Mouse (Mus musculus) CH12.LX (cell line): ENCODE measurements at regions not wholly inside any gene's neighbourhood (a gene's known extent, or its start where the extent isn't known, plus 50 kb on each side); places are given as distances from the start of the nearest gene placed in this dataset.
A peak's percentile ranks its signal among the peaks of the same experiment; 100 is the strongest.

Experiments
- DNase-seq: peaks from one replicate; pipeline ENCODE4 v3.0.0-alpha.2; 2013; ENCODE audit errors: extremely low read depth
- H3K27ac ChIP-seq: 2 replicates; pipeline ENCODE4 v1.5.1; 2012; ENCODE audit warnings: low read depth, mild to moderate bottlenecking, control low read depth, moderate library complexity; ENCODE audit not compliant: insufficient read depth
- H3K27me3 ChIP-seq: replicated peaks from 2 replicates; pipeline ENCODE3; 2012; ENCODE audit warnings: inconsistent platforms
- H3K36me3 ChIP-seq, 2 experiments: replicated peaks in 1 of 2; 2 replicates each; pipeline versions ENCODE3 to v1.6.1; 2012; ENCODE audit warnings: inconsistent platforms in 1 of 2, low read length in 1 of 2, mild to moderate bottlenecking in 1 of 2, mixed read lengths in 1 of 2, moderate library complexity in 1 of 2; ENCODE audit not compliant: control insufficient read depth in 1 of 2, insufficient read depth in 1 of 2
- H3K4me1 ChIP-seq, 2 experiments: 2 replicates each; pipeline ENCODE4 v1.6.1; 2012; ENCODE audit warnings: inconsistent platforms in 1 of 2, moderate library complexity in 1 of 2; ENCODE audit not compliant: insufficient read depth in 2 of 2, control insufficient read depth in 1 of 2
- H3K4me2 ChIP-seq: 2 replicates; pipeline ENCODE4 v1.6.1; 2012; ENCODE audit warnings: low read depth, mild to moderate bottlenecking, control low read depth; ENCODE audit not compliant: poor library complexity, insufficient read depth, severe bottlenecking
- H3K4me3 ChIP-seq, 3 experiments: fragments of 150-350 bp in 1 of 3; sonication (generic) in 1 of 3; replicated peaks in 1 of 3; 2 replicates each; pipeline versions ENCODE3 to v1.5.1; 2011 to 2012; ENCODE audit warnings: low read depth in 2 of 3, low read length in 2 of 3, mild to moderate bottlenecking in 2 of 3, moderate library complexity in 2 of 3, control low read depth in 1 of 3, improper control_type of control experiment in 1 of 3, inconsistent platforms in 1 of 3, mixed read lengths in 1 of 3; ENCODE audit not compliant: poor library complexity in 1 of 3
- H3K79me2 ChIP-seq: replicated peaks from 2 replicates; pipeline ENCODE4 v1.6.1; 2012; ENCODE audit warnings: mild to moderate bottlenecking, moderate library complexity; ENCODE audit not compliant: control insufficient read depth, poor library complexity, insufficient read depth, severe bottlenecking; ENCODE audit errors: extremely low read depth
- H3K9ac ChIP-seq: 2 replicates; pipeline ENCODE4 v1.6.1; 2012; ENCODE audit warnings: low read depth, mild to moderate bottlenecking, control low read depth, moderate library complexity; ENCODE audit not compliant: insufficient read depth
- H3K9me3 ChIP-seq: replicated peaks from 2 replicates; pipeline ENCODE3; 2012; ENCODE audit warnings: low read length, inconsistent platforms, mixed read lengths
- BHLHE40 ChIP-seq: IDR thresholded peaks from 2 replicates; pipeline ENCODE4 v1.6.1; 2011; ENCODE audit warnings: mild to moderate bottlenecking, low read depth, low read length, improper control_type of control experiment
- CHD1 ChIP-seq: IDR thresholded peaks from 2 replicates; pipeline ENCODE4 v1.6.1; 2012; ENCODE audit warnings: low read depth, low read length, improper control_type of control experiment, inconsistent platforms
- CTCF ChIP-seq, 2 experiments: IDR thresholded peaks in 1 of 2; conservative IDR thresholded peaks in 1 of 2; 2 replicates each; pipeline ENCODE4 v1.5.1; 2011 to 2012; ENCODE audit warnings: low read depth in 2 of 2, low read length in 2 of 2, improper control_type of control experiment in 1 of 2, inconsistent platforms in 1 of 2, mild to moderate bottlenecking in 1 of 2, moderate library complexity in 1 of 2
- ELF1 ChIP-seq: IDR thresholded peaks from 2 replicates; pipeline ENCODE4 v1.6.1; 2014; ENCODE audit warnings: low read depth, mild to moderate bottlenecking, inconsistent platforms, low read length, improper control_type of control experiment
- ETS1 ChIP-seq: conservative IDR thresholded peaks from 2 replicates; pipeline ENCODE4 v1.6.1; 2012; ENCODE audit warnings: low read depth, mild to moderate bottlenecking, inconsistent platforms, low read length, improper control_type of control experiment, moderate library complexity
- JUN ChIP-seq: IDR thresholded peaks from 2 replicates; pipeline ENCODE4 v1.6.1; 2011; ENCODE audit warnings: low read depth, mild to moderate bottlenecking, low read length, improper control_type of control experiment, moderate library complexity; ENCODE audit not compliant: insufficient read depth
- JUND ChIP-seq: conservative IDR thresholded peaks from 2 replicates; pipeline ENCODE4 v1.6.1; 2011; ENCODE audit warnings: low read depth, low read length, improper control_type of control experiment
- MAX ChIP-seq: IDR thresholded peaks from 2 replicates; pipeline ENCODE4 v1.6.1; 2011; ENCODE audit warnings: low read length, improper control_type of control experiment
- MEF2A ChIP-seq: IDR thresholded peaks from 2 replicates; pipeline ENCODE4 v1.6.1; 2014; ENCODE audit warnings: low read depth, mild to moderate bottlenecking, inconsistent platforms, low read length, improper control_type of control experiment, borderline replicate concordance
- NELFE ChIP-seq: IDR thresholded peaks from 2 replicates; pipeline ENCODE4 v1.6.1; 2011; ENCODE audit warnings: low read depth, low read length, improper control_type of control experiment
- RAD21 ChIP-seq: IDR thresholded peaks from 2 replicates; pipeline ENCODE4 v1.6.1; 2011; ENCODE audit warnings: low read depth, mild to moderate bottlenecking, low read length, improper control_type of control experiment, moderate library complexity
- SMC3 ChIP-seq: IDR thresholded peaks from 2 replicates; pipeline ENCODE4 v1.6.1; 2011; ENCODE audit warnings: low read depth, low read length, improper control_type of control experiment
- TBP ChIP-seq: conservative IDR thresholded peaks from 2 replicates; pipeline ENCODE4 v1.6.1; 2011; ENCODE audit warnings: low read depth, low read length, improper control_type of control experiment
- TCF12 ChIP-seq: IDR thresholded peaks from 2 replicates; pipeline ENCODE4 v1.6.1; 2014; ENCODE audit warnings: low read depth, mild to moderate bottlenecking, inconsistent platforms, low read length, improper control_type of control experiment
- USF1 ChIP-seq: IDR thresholded peaks from 2 replicates; pipeline ENCODE4 v1.6.1; 2014; ENCODE audit warnings: low read depth, mild to moderate bottlenecking, inconsistent platforms, low read length, improper control_type of control experiment
- USF2 ChIP-seq: conservative IDR thresholded peaks from 2 replicates; pipeline ENCODE4 v1.6.1; 2011; ENCODE audit warnings: low read depth, low read length, improper control_type of control experiment
- ZC3H11A ChIP-seq: IDR thresholded peaks from 2 replicates; pipeline ENCODE4 v1.6.1; 2012; ENCODE audit warnings: low read depth, mild to moderate bottlenecking, inconsistent platforms, low read length, improper control_type of control experiment
- ZKSCAN1 ChIP-seq: IDR thresholded peaks from 2 replicates; pipeline ENCODE4 v1.6.1; 2012; ENCODE audit warnings: low read depth, inconsistent platforms, low read length, improper control_type of control experiment, borderline replicate concordance
- ZMIZ1 ChIP-seq: IDR thresholded peaks from 2 replicates; pipeline ENCODE4 v1.6.1; 2012; ENCODE audit warnings: low read depth, mild to moderate bottlenecking, inconsistent platforms, low read length, improper control_type of control experiment
- dilution Hi-C: fragments of 300-500 bp; cut with MboI; formaldehyde crosslinking; loops from 2 replicates; pipeline ENCODE4 v1.14.3; 2020; ENCODE audit warnings: low sequenced_read_pairs; ENCODE audit not compliant: extremely low pct_unique_long_range_greater_than_20kb, extremely low pct_ligation_motif_present
- in situ Hi-C: fragments of 300-500 bp; cut with MboI; formaldehyde crosslinking; loops from 3 replicates; pipeline ENCODE4 v1.14.3; 2019; ENCODE audit warnings: low sequenced_read_pairs, low pct_ligation_motif_present, low pct_unique_long_range_greater_than_20kb, mixed read lengths

- no peaks in the 10 kb centered on the region for H3K27me3 ChIP-seq
- no peak overlapping the region for H3K27ac ChIP-seq
- dilution Hi-C loops (no loop called here), in situ Hi-C loops (no loop called here)
- H3K4me1 ChIP-seq = peaks cover 9 to 38% of the 10 kb centered on the region in 2 experiments
- TF ChIP-seq TCF12 (no peak), SMC3 (no peak), CHD1 (no peak), ETS1 (no peak), CTCF (conservative IDR thresholded peaks at IDR 0.05 in 1 of 2, IDR thresholded peaks at IDR 0.05 in 1 of 2; ENCODE audit: low read depth in 2 of 2, low read length in 2 of 2) (no peak), JUND (no peak), ZC3H11A (no peak), BHLHE40 (no peak), ELF1 (no peak), TBP (no peak), NELFE (no peak), RAD21 (no peak), MEF2A (no peak), JUN (no peak), ZKSCAN1 (no peak), ZMIZ1 (no peak)
- no peaks in the 10 kb centered on the region for H3K79me2 ChIP-seq
- H3K4me2 ChIP-seq = no peak overlapping the region
- no peak for DNase-seq
- H3K4me3 ChIP-seq = no peak overlapping the region
- H3K9ac ChIP-seq = no peak overlapping the region
- no peaks in the 10 kb centered on the region for H3K9me3 ChIP-seq
- H3K36me3 ChIP-seq = no peaks in the 10 kb centered on the region
These were observed 512.2 kb upstream of the Gm10131 start for GRCm38 (mm10) chr8:34623783-34624182.

GRCm38 (mm10) chr8:34622177-34623114 lies 510.9 kb upstream of the Gm10131 start:
- TF ChIP-seq CHD1 = no peak
- TF ChIP-seq ZKSCAN1 = no peak
- peak; percentile 40 for TF ChIP-seq USF2
- TF ChIP-seq ZC3H11A = no peak
- no peak for TF ChIP-seq JUND
- TF ChIP-seq MAX = 0 out of 2 replicates have a peak, but pooled peaks have one; percentile 36
- TF ChIP-seq USF1 = peak; percentile 63
- peak; percentile 76 for TF ChIP-seq BHLHE40
- no peak for TF ChIP-seq RAD21
- TF ChIP-seq MEF2A = peak; percentile 76; the same call in 1 of the 2 replicates
- peak; percentile 68 for TF ChIP-seq ETS1
- no peak for TF ChIP-seq NELFE
- Histone ChIP-seq H3K4me1 (peaks cover 9 to 44% of the 10 kb centered on the region in 2 experiments), H3K79me2 (no peaks in the 10 kb centered on the region), H3K36me3 (no peaks in the 10 kb centered on the region), H3K27ac (no peak overlapping the region), H3K9ac (peak overlapping the region; percentile 58), H3K4me2 (peak overlapping the region; percentile 59), H3K9me3 (no peaks in the 10 kb centered on the region), H3K4me3 (peak overlapping the region in 1 of 3 experiments; percentile 4), H3K27me3 (no peaks in the 10 kb centered on the region)
- DNase-seq = peak; percentile 95
- dilution Hi-C loops = no loop called here
- in situ Hi-C loops = no loop called here
